Mouse (Mus musculus) forebrain, embryonic 16.5 days (tissue): Measurements from ENCODE around the gene Gm10577. TPM values are rescaled to one million over a fixed set of nuclear protein-coding genes. Genes with fewer than 3 reads are reported as not detected.
A peak's percentile ranks its signal among the peaks of the same experiment; 100 is the strongest.

Experiments
- ATAC-seq: fragments of 200-750 bp; cut with Nextera tagmentation; 2 replicates; pipeline ENCODE4 v1.8.0; 2017; ENCODE audit warnings: mild to moderate bottlenecking, moderate library complexity
- H3K27ac ChIP-seq: fragments of 300-500 bp; sonication (generic); 2 replicates; pipeline ENCODE4 v1.5.1; 2014; ENCODE audit warnings: low read length, control low read depth
- H3K27me3 ChIP-seq: fragments of 300-500 bp; sonication (generic); replicated peaks from 2 replicates; pipeline ENCODE4 v1.6.1; 2014; ENCODE audit warnings: low read length; ENCODE audit not compliant: control insufficient read depth, insufficient read depth
- H3K36me3 ChIP-seq: fragments of 300-500 bp; sonication (generic); 2 replicates; pipeline ENCODE4 v1.6.1; 2014; ENCODE audit not compliant: control insufficient read depth, insufficient read depth
- H3K4me1 ChIP-seq: fragments of 300-500 bp; sonication (generic); replicated peaks from 2 replicates; pipeline ENCODE4 v1.6.1; 2014; ENCODE audit warnings: low read length; ENCODE audit not compliant: control insufficient read depth, insufficient read depth
- H3K4me2 ChIP-seq: fragments of 300-500 bp; sonication (generic); 2 replicates; pipeline ENCODE4 v1.6.1; 2014; ENCODE audit warnings: mild to moderate bottlenecking, low read length, control low read depth
- H3K4me3 ChIP-seq: fragments of 300-500 bp; sonication (generic); replicated peaks from 2 replicates; pipeline ENCODE4 v1.5.1; 2014; ENCODE audit warnings: mild to moderate bottlenecking, low read length, control low read depth
- H3K9ac ChIP-seq: fragments of 300-500 bp; sonication (generic); replicated peaks from 2 replicates; pipeline ENCODE4 v1.6.1; 2014; ENCODE audit warnings: low read depth, low read length, control low read depth
- H3K9me3 ChIP-seq: fragments of 300-500 bp; sonication (generic); 2 replicates; pipeline ENCODE4 v1.6.1; 2016; ENCODE audit warnings: low read length; ENCODE audit not compliant: control insufficient read depth
- whole genome bisulfite sequencing: fragments of 180-500 bp; shearing (Covaris S2); extraction: QIAGEN DNeasy Blood & Tissue Kit; methylation state at CpG from one replicate; pipeline ENCODE4 v1.1.7; 2014; 5-methylcytosine and 5-hydroxymethylcytosine counted together
- polyA plus RNA-seq: library from polyadenylated mRNA; unstranded; fragments of >200 nt; fragmentation: Nextera tagmentation; extraction: Ambion mirVana; gene quantifications from 2 replicates; pipeline ENCODE4 v1.2.1, GENCODE M21; 2015

Gm10577 gene
- polyA plus RNA-seq, 1 experiment from 2014 or later: not detected

- H3K36me3 ChIP-seq: peaks cover 4% of the 10 kb centered on the region
- ATAC-seq: no peak; the same call in 1 of the 2 replicates
- H3K9ac ChIP-seq: no peak overlapping the region
- H3K4me2 ChIP-seq: no peak overlapping the region
- no peaks in the 10 kb centered on the region for H3K9me3 ChIP-seq
- no peaks in the 10 kb centered on the region for H3K27me3 ChIP-seq
- H3K4me1 ChIP-seq: peaks cover 10% of the 10 kb centered on the region
- H3K4me3 ChIP-seq: no peak overlapping the region
- no peak overlapping the region for H3K27ac ChIP-seq
- WGBS: 80% methylated on average over 1 of the region's 1 CpGs
Measured at GRCm38 (mm10) chr4:100987187-100987586, 33.3 kb downstream of the Gm10577 start.

- H3K27ac ChIP-seq: no peak overlapping the region
- WGBS: 85% methylated on average over 7 of the region's 7 CpGs
- H3K4me2 ChIP-seq: no peak overlapping the region
- H3K4me1 ChIP-seq: peaks cover 7% of the 10 kb centered on the region; the same call in 1 of the 2 replicates
- no peak overlapping the region for H3K4me3 ChIP-seq
- H3K9ac ChIP-seq: no peak overlapping the region
- no peaks in the 10 kb centered on the region for H3K36me3 ChIP-seq
- ATAC-seq: no peak
- no peaks in the 10 kb centered on the region for H3K9me3 ChIP-seq
- no peaks in the 10 kb centered on the region for H3K27me3 ChIP-seq
Measured at GRCm38 (mm10) chr4:100977522-100977921, 43.0 kb downstream of the Gm10577 start.

- ATAC-seq: peak; percentile 36
- 15% methylated on average over 14 of the region's 14 CpGs for WGBS
- no peaks in the 10 kb centered on the region for H3K27me3 ChIP-seq
Measured at GRCm38 (mm10) chr4:100974455-100975035, 46.0 kb downstream of the Gm10577 start.

GRCm38 (mm10) chr4:100973641-100974454, 46.6 kb downstream of the Gm10577 start:
- Histone ChIP-seq H3K27ac (0 out of 2 replicates have a peak overlapping the region, but pooled peaks have one; percentile 13), H3K4me1 (peaks cover 7% of the 10 kb centered on the region; the same call in 1 of the 2 replicates), H3K4me3 (no peak overlapping the region), H3K27me3 (no peaks in the 10 kb centered on the region), H3K9me3 (no peaks in the 10 kb centered on the region), H3K36me3 (peaks cover 2% of the 10 kb centered on the region; the same call in 1 of the 2 replicates), H3K4me2 (no peak overlapping the region), H3K9ac (no peak overlapping the region)
- ATAC-seq: peak; percentile 72
- 13% methylated on average over 16 of the region's 16 CpGs for WGBS

More at GRCm38 (mm10) chr4:100974455-100975035, 46.0 kb downstream of the Gm10577 start:
- Histone ChIP-seq H3K4me3 (no peak overlapping the region), H3K4me2 (no peak overlapping the region), H3K4me1 (peaks cover 7% of the 10 kb centered on the region; the same call in 1 of the 2 replicates), H3K9me3 (no peaks in the 10 kb centered on the region), H3K36me3 (no peaks in the 10 kb centered on the region; the same call in 1 of the 2 replicates), H3K27ac (no peak overlapping the region), H3K9ac (no peak overlapping the region)

Other genes with a start within 250 kb of the Gm10577 start
- 15.2 and 17.7 TPM in 2 replicates for gene Cachd1, start 244.0 kb downstream of the Gm10577 start, polyA plus RNA-seq
- gene Raver2, start 48.3 kb upstream of the Gm10577 start, polyA plus RNA-seq: 4.2 and 4.7 TPM in 2 replicates
- gene Jak1, start 244.6 kb upstream of the Gm10577 start, polyA plus RNA-seq: 61.5 and 61.6 TPM in 2 replicates